Mouse (Mus musculus): ENCODE data around the gene Sumf1.

Gene Sumf1

GRCm38 (mm10) chr6:108206914-108207566 lies 21.7 kb upstream of the Sumf1 start:
- DNase-seq (ENCODE audit: low spot score in 2 of 2): no peak

DNA sequence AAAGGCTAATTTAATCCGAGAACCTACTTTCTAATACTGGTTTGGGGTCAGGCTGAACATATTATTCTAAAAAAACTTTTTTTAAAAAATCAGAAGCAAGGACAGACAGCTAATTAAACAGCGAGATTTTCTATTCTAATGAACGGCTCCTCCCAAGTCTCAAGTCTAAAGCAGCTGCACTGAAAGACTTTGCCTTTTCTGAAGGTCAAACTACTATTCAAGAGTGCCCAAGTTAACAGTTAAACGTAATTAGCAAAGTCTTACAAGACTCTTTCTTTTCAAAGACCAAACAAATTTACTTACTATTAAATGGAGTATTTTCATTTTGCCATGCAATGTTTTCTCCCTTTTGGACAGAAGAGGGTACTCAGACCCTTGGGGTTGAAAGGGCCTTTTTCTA lies 20.8 kb upstream of the Sumf1 start:
- DNase-seq (ENCODE audit: low spot score in 2 of 2): no peak

DNA sequence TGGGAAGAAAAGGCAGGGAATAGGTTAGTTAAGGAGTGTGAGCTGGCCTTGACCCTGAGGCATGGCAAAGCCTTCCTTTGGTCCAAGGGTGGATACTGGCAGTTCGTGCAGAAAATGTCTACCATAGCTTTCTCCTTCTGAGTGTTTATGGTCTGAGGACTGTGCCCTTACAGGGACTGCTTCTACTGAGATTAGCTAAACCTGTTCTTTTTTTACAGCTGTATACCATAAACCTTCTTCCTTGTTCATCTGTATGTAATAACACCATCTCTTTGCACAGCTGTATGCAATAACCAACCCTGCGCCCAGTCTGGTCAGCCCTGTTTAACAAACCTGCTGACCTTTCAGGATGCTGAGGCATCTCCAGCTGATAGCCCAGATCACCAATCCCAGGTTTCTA lies 18.9 kb upstream of the Sumf1 start:
- no peak for DNase-seq (ENCODE audit: low spot score in 2 of 2)

GRCm38 (mm10) chr6:108198286-108198685 lies 12.9 kb upstream of the Sumf1 start:
- DNase-seq (ENCODE audit: low spot score in 2 of 2): no peak

- DNase-seq (ENCODE audit: low spot score in 2 of 2): no peak
Measured at GRCm38 (mm10) chr6:108197117-108197516, 11.7 kb upstream of the Sumf1 start.

- no peak for DNase-seq (ENCODE audit: low spot score in 2 of 2)
Measured at GRCm38 (mm10) chr6:108196665-108197064, 11.3 kb upstream of the Sumf1 start.

- DNase-seq (ENCODE audit: low spot score in 2 of 2): no peak
Measured at GRCm38 (mm10) chr6:108192632-108193031, 7.2 kb upstream of the Sumf1 start.

- no peak for DNase-seq (ENCODE audit: low spot score in 2 of 2)
Measured at GRCm38 (mm10) chr6:108190690-108191089, 5.3 kb upstream of the Sumf1 start.

GRCm38 (mm10) chr6:108185685-108186009 lies 265 bp upstream of the Sumf1 start:
- no peak for DNase-seq (ENCODE audit: low spot score in 2 of 2)

DNA sequence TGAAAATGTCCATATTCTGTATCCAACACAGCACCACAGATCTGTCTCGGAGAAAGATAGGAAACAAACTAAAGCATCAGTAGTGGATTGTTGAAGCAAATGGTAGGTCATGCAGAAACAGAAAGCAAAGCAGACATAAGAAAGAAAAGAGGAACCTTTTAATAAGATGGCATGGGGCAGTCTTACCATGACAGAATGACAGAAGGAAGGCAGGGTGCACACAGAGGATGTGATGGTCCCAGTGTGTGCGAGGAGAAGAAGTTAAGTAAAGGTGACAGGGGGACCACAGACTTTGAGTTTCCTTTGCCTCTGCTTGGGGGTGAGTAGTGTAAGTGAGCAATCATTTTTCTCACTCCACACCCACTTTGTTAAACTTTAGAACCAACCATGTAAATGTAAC lies 6.3 kb downstream of the Sumf1 start:
- DNase-seq (ENCODE audit: low spot score in 2 of 2): no peak

- DNase-seq (ENCODE audit: low spot score in 2 of 2): peak in 1 of 2 experiments; percentile 26
Measured at GRCm38 (mm10) chr6:108174181-108174580, 11.2 kb downstream of the Sumf1 start.

DNA sequence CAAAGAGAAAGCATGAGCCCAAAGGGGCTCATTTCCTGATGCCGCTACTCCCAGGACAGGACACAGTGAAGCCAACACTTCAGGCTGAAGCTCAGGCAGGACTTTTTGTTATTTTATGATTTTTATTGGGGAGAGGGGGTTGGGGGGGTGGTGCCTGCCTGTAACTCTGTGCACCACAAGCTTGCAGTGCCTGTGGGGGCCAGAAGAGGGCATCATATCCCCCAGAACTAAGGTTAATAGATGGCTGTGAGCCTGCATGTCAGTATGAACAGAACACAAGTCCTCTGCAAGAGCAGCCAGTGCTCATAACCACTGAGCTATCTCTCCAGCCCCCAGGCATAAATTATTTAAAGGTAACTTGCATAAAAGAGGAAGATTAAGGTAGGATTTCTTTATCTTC lies 13.2 kb downstream of the Sumf1 start:
- DNase-seq (ENCODE audit: low spot score in 2 of 2): no peak

GRCm38 (mm10) chr6:108169466-108169865 lies 15.9 kb downstream of the Sumf1 start:
- no peak for DNase-seq (ENCODE audit: low spot score in 2 of 2)

GRCm38 (mm10) chr6:108168723-108169122 lies 16.7 kb downstream of the Sumf1 start:
- DNase-seq (ENCODE audit: low spot score in 2 of 2): no peak

DNA sequence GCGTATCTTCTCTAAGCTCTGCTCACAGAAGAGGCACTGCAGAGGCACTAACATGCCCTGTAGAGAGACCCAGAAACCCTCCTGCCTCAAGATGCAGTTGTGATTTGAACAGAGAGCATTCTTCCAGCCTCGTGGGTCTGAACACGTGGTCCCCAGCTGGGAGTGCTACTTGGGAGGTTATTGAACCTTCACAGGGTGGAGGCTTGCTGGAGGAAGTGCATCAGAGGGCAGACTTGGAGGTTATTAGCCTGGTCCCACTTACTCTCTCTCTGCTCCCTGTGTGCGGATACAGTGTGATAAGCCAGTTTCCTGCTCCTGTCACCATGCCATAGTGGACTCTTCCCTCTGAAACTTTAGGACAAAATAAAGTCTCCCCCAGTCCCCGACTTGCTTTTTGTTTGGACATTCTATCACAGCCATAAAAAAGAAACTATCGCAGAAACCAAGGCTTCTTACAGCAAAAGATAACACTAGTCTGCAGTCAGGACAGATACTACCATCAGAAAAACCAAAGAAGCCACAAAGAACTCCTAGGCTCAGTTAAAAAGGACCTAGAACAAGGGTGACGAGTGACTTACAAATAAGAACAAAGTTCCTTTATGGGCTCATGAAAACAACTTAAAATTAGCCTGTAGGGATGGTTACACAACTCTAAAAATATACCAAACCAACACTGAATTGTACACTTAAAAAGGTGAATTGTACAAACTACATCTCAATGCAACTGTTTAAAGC lies 17.3 kb downstream of the Sumf1 start:
- no peak for DNase-seq (ENCODE audit: low spot score in 2 of 2)

DNA sequence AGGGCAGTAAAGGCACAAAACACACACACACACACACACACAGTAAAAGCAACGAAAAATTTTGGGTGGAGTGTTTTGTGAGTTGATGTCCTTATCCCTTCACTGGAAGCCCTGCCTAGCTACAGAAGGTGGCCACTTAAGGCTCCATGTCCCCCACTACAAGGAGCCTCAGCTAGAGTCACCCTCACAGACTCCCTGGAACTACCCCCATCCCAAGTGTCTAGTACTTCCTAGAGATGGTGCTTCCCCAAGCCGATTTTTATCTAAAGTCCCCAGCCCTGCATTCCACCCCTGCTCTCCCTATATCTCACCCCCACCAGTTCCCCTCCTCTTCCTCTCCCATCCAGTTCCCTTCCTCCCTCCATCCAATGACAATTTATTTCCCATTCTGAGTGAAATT lies 19.8 kb downstream of the Sumf1 start:
- no peak for DNase-seq (ENCODE audit: low spot score in 2 of 2)

GRCm38 (mm10) chr6:108164935-108165334 lies 20.4 kb downstream of the Sumf1 start:
- DNase-seq (ENCODE audit: low spot score in 2 of 2): no peak

- DNase-seq (ENCODE audit: low spot score in 2 of 2): peak in 1 of 2 experiments; percentile 31
Measured at GRCm38 (mm10) chr6:108160608-108161007, 24.8 kb downstream of the Sumf1 start.

DNA sequence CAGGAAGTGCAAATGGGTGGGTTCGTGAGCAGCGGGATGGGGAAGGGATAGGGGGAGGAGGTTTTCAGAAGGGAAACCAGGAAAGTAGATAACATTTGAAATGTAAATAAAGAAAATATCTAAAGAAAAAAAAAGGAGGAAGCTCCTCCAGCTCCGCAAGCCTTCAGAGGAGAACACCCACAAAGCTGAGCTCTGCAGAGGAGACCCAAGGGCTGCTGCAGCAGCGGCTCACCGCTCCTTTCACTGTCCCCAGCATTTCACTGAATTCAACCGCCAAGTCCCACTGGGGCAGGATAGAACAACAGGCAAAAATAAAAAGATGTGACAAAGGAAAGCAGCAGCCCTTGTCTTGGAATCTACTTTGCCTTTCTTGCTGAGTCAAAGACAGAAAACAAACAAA lies 28.5 kb downstream of the Sumf1 start:
- DNase-seq (ENCODE audit: low spot score in 2 of 2): no peak

DNA sequence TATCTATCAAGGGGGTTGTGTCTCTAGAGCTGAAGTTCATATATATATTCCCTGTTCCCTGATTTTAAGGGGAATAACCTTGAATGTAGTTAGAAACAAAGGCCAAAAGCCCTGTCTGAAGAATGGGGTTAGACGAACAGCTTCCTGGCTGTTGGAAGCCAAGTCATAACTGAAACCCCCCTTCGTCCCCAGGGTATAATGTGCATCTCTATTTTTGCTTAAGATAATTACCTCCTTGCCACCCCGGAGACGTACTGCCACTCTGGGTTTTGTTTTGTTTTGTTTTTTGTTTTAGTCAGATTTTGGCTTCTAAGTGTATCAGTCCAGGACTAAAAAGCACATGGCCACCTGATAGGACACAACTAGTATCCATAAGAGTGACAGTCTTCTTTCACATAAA lies 31.1 kb downstream of the Sumf1 start:
- no peak for DNase-seq (ENCODE audit: low spot score in 2 of 2)

DNA sequence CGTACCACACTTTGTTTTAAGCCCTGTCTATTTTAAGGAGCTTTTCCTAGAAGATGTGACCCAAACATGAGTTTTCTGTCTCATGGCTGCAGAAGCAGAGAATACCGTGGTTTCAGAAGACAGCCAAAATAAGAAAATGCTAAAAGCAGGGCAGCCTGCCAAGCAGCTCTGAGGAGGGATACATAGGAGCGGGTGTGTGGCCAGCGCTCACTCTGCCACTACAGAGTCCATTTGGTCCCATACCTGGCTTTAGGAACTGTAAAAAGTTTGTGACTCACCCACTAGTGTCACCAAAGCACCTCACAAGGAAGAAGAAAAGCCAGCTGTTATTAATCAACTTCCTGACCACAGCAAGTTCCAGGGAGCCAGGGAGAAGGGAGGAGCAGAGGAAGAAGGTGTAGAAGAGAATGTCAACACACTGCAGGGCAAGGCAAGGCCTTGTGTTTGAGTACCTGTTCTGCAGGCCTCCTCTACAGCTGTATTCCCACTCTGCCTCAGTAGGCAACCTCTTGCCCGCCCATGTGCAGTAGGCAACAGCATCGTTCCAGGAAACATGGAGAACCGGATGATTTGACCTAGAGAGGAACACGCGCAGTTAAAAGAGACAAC lies 32.6 kb downstream of the Sumf1 start:
- DNase-seq (ENCODE audit: low spot score in 2 of 2): peak; percentile 51 to 68

GRCm38 (mm10) chr6:108152081-108152480 lies 33.3 kb downstream of the Sumf1 start:
- DNase-seq (ENCODE audit: low spot score in 2 of 2): no peak

DNA sequence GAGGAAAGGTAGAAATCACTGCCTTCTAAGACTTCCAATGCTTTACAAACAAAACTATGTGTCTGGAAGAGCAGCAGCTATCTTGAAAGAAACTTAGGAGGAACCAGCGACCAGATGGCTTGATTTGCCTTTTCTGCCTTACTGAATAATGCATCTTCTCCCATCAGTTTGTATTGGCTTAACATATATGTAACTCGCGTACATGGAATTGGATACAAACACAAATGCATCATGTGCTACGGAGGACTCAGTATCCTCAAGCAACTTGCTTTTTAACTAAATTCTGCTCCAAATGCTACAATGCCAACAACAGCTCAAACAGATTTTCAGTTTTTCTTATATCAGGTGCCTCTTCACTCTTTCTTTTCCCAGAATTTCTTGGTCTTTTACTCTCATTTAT lies 36.1 kb downstream of the Sumf1 start:
- DNase-seq (ENCODE audit: low spot score in 2 of 2): no peak

All from frontal cortex, postnatal 36 days (tissue).